Mouse (Mus musculus) adrenal gland, adult 2 months (tissue): ENCODE data around the gene Igfbp5. TPM values are rescaled to one million over a fixed set of nuclear protein-coding genes. Genes with fewer than 3 reads are reported as not detected.

Experiments used
- DNase-seq: peaks from one replicate; pipeline ENCODE4 v3.0.0; 2021
- polyA plus RNA-seq: library from polyadenylated mRNA; depleted of rRNA; stranded (reverse); fragments of >200 nt; gene quantifications from 2 replicates; pipeline ENCODE4 v1.2.3, GENCODE M21; 2012
- total RNA-seq, 2 experiments: library from RNA; stranded (reverse); gene quantifications; 2 replicates each; pipeline ENCODE4 v1.2.3; 2021

Gene Igfbp5
- total and polyA plus RNA-seq, 3 experiments, result 31.2 to 179 (median 87.4) TPM

DNA sequence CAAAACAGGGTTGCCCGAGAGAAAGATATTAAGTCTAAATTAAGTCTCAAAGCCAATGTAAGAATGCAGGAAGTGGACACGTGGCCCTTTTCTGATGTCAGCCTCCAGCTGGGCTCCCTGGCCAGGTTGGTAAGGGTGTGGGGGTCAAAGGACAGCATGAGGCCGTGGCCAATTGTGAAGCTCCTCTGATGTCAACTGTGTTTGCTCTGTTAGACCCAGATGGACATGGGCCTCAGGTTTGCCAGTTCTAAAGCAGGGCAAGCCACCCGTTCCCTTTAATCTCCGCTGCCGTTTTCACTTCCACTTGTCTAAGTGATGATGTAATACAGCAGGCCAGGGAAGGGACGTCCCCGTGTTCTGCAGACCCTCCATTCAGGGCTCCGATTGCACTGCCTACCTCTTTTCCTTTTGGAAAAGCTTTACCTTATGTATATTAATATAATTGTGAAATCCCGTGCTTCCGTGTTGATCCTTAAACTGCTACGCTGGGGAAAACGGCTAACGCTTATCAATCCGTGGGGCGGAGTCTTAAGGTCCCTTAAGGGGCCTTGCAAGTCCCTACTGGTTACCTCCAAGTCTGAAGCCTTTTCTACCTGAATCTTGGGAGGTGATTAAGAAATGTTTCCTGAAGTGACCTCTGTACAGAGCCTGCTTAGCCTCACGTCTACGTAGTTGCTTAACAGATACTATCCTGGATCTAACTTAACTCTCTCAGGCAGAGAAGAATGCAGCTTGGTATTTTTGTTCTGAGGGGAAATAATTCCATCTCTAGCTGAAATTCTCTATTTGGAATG, 31.8 kb downstream of the Igfbp5 start:
- no peak for DNase-seq

DNA sequence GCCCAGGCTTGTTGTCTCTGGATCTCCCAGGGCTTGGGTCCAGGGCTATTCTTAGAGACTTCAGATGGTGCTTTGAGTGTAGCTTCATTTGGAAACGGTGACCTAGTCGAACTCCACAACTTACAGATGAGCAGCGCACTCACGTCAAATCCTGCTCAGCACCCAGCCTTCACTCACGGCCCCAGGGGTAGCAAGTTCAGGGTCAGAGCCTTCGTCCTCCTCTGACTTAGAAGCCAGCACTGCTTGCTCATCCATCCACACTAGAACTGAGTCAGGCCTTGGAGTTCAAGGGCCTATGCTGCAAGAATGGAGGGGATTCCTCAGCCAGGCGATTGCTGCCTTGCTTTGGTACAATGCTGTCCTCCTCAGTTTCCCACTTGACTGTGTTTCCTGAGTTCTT, 34.9 kb downstream of the Igfbp5 start:
- DNase-seq, result peak; percentile 75

DNA sequence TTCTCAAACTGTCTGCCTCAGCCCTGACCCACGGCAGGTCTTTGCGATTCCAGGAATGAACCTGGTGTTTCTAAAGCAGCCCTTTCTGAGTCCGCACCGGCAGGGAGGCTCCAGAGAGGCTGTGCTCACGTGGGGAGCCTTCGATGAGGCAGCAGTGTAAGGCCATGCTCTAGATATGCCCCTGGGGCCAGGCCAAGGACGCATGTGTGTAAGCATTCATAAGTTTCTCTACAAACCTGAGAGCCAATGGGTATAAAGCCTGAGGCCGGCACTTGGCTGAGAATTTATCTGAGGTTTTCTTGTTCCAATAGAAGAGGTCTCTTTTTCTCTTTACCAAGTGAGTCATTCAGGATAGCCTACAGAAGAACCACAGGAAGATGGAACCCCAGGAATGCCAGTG, 35.3 kb downstream of the Igfbp5 start:
- peak; percentile 82 for DNase-seq

DNA sequence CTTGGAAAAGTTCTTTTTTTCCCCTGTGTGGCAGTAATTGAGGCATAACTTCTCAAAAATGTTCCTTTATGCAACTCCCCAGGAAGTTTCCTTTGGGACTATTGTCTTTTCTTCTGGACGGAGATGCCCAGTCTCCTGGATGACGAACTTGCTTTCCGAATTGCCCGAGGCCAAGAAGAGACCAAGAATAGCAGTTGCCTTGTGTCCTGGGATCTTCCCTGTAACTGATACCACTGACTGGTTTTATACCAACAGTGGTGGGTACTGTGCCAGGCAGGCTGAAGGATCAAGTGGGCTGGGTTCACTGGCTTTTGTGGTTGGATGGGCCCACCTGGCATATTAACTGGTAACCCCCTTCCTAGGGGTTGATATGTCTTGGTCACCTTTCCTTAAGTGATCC, 41.1 kb downstream of the Igfbp5 start:
- DNase-seq, result no peak

DNA sequence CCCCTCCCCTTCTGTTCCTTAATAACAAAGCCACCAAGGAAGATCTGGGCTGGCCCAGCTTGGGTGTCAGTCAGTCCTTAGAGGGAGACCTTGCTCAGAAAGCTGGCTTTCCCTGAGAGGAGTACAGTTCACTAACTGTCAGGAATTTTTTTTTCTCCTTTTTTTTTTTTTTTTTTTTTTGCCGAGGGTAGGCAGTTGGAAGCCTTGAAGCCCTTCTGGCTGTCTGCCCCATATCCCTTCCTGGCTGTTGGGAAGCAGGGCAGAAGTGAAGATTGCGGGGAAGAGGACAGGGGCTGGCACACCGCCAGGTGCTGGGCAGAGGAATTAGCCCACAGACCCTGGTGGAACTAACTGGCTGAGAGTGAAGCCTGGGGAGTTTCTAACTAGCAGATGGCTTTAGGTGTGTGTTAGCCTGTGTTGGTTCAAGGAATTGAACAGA, 42.0 kb downstream of the Igfbp5 start:
- DNase-seq, result no peak

DNA sequence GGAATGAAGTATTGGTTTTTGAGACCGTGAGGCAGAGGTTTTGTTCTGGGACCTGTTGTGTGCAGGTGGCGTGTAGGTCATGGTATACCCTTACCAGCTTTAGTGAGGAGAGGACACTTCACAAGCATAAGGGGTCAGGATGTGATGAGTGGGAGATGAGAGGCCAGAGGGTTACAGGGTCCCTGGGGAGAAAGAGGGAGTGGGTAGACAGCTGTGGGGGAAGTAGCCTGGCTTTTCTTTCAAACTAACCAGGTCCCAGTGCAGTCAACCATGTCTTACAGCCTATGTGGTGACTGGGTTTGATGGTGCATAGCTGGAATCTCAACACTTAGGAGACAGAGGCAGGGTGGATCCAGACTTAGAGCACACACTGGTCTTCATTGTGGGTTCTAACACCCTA, 44.2 kb downstream of the Igfbp5 start:
- DNase-seq, result no peak

DNA sequence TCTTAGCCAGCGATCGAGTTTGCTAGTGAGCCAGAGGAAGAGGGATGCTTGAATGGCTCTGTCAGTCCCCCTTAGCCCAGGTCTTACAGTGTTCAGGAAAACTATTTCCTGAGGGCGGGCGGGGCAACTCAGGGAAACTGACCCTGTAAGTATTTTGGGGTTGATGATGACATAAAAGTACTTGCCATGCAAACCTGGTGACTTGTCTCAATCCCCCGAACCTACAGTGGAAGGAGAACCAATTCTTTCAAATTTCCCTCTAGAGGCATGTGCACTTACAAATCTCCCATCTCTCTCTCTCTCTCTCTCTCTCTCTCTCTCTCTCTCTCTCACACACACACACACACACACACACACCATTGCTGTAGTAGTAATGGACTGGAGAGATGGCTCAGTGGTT, 45.8 kb downstream of the Igfbp5 start:
- DNase-seq, result no peak

DNA sequence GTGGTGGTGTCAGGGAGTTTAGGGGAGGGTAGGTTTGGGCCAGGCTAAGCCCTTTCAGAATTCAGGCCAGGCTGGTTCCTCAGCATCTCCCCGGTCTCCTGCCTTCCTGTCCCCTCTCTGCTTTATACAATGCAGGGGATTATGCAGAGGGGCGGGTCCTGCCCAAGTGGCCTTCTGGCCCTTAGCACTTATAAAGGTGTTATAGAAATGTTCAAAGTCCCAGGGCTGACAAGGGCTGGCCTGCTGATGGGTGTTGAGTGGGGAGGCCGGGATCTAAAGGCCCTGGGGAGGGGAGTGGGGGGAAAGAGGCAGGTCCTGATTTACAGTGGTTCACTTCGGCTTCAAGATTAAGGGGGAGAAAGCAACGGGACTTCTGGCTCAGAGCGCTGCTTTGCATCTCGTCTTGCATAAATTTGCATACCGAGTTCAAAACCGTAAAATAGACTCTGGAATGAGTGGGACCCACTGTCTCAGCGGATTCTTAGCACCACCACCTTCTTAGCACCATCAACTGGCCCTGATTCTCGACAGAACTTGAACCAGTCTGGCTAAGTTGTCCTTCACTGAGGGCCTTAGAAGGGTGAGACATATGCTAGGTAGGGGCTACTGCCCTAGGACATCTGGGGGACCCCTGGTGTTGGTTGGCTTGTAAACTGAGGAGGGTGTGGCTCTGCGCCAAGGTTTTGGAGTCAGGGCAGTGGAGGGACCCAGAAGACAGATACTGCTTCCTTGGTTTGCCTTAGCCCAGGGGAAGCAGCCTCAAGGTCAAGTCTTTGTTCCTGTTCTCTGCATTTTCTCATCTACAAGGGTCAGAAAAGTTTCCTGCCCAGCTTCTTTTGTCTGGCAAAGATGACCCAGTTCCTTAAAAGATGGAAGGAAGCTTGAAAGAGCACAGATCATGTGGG, 47.0 kb downstream of the Igfbp5 start:
- no peak for DNase-seq

DNA sequence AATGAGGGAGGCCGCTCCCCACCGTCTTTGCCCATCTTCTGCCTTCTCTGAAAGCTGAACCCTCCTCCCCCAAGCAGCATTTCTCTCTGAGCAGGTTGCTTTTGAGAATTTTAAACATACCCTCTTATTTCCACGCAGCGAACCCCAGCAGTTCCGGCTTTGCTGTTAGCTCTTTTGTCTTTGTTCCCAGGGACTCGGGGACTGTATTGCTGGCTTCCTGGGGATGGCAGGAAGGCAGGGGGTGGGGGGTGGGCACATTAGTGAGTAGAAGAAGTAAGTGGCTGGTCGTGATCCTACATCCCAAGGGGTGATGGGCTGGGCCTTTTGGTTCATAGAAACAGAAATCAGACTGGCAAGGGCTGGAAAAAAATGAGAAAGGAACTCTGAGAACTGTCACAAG, 47.8 kb downstream of the Igfbp5 start:
- DNase-seq, result no peak

DNA sequence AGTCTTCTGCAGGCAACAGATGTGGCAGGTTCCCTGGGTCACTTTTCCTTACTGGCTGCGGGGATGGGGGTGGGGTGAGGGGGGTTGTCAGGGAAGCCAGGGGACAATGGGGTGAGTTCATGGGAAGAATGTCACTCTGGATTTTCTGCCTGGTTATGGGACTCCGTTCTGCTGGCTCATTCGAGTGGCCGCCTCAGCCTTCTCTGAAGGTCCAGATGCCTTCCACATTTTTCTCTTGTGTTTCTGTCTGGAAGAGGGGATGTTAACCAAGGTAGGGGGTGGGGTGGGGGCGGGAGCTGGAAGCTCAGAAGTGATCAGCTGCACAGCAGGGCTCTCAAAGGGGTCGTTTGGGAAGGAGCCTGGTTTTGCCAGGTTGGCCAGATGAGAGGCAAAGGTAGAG, 48.2 kb downstream of the Igfbp5 start:
- DNase-seq, result no peak

DNA sequence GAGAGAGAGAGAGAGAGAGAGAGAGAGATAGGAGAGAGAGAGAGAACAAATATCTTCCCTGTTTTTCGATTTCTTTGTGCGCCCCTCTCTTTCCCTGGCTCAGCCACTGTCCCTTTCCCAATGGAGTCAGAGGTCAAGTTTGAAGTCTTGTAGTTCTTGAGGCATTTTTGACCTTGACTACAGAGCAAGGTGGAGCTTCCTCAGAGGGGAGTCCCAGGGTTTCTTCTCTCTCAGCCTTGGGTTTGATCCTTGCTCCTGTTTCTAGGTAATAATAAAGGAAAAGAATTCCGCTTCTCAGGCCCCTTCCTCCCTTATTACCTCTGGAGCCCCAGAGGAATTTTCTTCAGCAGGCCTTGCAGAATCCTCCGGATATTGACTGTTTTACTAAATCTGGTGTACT, 48.8 kb downstream of the Igfbp5 start:
- no peak for DNase-seq

DNA sequence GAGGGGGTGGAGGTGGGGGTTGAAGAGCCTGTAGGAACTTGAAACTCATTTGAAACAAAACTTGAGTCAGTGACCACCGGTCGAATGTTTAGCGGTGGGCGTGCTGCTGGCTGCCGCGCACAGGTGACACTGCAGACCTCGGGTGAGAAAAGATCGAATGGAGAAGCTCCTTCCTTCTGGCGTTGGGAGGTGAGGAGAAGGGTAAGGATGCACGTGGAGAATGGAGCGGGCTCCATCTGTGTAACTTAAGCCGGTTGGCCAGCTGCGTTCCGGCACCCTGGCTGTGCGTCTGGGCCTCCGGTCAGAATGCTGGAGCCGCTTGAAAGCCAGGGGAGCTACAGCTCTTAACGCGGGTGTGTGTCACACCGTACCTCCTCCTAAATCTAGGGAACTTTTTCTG, 49.4 kb downstream of the Igfbp5 start:
- no peak for DNase-seq

DNA sequence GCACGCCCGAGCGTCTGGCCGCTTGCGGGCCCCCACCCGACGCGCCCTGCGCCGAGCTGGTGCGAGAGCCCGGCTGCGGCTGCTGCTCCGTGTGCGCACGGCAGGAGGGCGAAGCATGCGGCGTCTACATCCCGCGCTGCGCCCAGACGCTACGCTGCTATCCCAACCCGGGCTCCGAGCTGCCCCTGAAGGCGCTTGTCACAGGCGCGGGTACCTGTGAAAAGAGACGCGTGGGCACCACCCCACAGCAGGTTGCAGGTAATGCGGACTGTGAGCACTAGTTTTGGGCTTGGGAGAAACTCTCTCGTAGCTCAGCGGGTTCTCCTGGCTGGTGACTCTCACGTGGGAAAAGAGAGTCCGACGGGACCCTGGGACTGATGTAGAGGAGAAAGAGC, 50.0 kb downstream of the Igfbp5 start:
- DNase-seq, result no peak

DNA sequence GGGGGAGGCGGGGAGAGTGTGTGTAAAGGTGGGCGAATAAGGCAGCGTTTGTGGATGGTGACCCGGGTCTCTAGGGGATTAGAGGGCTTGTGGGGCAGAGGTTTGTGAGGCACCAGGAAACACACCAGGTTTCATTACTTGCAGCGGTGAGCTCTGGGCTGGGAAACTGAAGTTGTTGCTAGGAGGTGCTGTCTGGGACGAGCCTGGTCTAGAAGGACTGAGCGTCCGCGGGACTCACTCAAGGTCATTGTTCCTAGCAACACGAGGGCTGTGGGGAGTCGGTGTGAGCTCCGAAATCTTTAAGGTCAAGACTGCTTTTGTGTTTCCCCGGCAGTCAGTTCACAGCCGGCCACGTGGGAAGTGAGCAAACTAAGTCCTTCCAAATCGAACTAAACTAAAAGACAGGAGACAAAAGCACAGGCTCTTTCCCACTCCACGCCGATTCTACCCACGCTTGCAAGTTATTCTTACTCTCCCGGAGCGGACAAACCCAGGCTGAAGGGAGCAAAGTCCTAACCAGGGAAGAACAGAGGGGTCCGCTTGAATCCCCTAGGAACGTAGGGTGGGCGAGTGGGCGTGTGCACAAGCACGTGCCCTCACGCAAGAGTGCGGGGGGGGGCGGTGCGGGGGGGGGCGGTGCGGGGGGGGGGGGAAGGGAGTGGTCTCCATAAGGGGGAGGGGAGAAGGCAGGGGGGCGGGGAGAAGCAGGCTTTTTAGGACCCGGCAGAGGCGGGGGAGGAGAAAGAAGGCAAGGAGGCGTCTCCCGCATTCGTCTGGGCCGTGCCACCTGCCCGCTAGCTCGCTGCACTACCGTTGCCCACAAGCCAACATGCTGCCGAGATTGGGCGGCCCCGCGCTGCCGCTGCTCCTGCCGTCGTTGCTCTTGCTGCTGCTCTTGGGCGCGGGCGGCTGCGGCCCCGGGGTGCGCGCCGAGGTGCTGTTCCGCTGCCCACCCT, 50.7 kb downstream of the Igfbp5 start, which contains the start of gene Igfbp2:
Gene Igfbp2, plus strand, starts transcription at position 753 of the 956 bp plus-strand sequence.
- peak; percentile 66 for DNase-seq

DNA sequence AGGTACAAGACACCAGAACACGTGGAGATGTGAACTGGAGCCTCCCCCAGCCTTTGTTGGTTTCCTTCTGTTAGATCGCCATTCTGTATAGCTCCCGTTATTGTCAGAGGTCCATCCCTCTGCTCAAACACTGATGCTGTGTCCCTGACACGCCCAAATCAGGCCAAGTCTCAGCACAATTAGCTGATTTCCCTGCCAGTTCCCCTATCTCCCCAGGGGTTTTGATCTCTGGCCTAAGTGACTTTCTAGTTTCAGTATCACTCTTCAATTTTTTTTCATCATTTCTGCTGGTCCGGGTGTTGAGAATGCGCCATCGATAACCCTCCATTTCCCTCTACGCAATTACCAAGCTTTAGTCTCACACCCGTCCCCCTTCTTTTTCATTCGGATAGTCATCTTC, 51.8 kb downstream of the Igfbp5 start:
- DNase-seq, result no peak

DNA sequence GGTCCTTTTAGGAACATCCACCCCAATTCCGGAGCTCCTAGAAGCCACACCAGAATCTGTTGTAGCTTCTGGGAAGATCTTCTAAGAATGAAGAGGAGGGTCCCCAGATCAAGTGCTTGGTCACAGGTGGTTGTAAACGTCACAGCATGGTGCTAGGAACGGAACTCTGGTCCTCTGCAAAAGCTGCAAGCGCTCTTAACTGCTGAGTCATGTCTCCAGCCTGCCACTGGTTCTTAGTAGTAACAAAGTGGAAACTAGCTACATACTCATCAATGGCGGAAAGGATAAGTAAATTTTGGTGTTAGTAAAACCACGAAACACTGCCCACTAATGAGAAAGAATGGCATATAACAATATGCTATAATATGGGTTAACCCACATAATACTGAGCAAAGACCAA, 54.7 kb downstream of the Igfbp5 start:
- no peak for DNase-seq

DNA sequence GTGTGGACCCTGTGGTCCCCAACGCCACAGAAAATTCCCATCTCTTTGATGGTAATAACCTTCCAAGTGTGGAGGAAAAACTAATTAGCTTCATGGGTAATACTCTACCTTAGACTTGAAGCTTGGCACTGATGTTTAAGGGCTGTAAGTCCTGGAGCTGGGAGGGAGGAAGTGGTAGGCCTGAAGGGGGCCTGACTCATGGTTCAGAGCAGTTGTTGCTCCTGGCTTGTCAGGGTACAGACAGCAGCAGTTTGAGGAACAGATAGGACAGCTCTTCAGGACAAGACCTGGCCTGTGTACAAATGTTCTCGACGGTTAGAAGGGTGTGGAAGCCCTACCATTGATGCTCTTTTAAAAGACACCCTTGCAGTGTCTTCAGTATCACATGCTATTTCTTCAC, 59.1 kb downstream of the Igfbp5 start:
- no peak for DNase-seq

DNA sequence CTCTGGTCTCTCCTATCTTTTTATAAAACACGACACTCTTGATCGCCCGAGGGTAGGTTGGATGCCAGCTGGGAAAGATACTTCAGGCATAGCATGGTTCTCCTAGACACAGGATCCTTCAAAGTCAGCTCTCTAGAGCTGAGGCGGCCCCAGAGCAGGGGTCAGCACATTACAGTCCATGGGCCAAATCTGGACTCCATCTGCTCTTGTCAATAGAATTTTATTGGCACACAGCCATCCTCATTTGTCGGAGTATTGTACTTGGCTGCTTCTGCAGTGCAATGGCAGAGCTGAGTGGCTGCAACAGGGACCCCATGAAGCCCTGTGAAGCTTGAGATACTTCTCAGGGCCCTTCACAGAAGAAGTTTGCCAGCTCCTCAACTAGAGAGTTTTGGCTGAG, 59.5 kb downstream of the Igfbp5 start:
- DNase-seq, result no peak

DNA sequence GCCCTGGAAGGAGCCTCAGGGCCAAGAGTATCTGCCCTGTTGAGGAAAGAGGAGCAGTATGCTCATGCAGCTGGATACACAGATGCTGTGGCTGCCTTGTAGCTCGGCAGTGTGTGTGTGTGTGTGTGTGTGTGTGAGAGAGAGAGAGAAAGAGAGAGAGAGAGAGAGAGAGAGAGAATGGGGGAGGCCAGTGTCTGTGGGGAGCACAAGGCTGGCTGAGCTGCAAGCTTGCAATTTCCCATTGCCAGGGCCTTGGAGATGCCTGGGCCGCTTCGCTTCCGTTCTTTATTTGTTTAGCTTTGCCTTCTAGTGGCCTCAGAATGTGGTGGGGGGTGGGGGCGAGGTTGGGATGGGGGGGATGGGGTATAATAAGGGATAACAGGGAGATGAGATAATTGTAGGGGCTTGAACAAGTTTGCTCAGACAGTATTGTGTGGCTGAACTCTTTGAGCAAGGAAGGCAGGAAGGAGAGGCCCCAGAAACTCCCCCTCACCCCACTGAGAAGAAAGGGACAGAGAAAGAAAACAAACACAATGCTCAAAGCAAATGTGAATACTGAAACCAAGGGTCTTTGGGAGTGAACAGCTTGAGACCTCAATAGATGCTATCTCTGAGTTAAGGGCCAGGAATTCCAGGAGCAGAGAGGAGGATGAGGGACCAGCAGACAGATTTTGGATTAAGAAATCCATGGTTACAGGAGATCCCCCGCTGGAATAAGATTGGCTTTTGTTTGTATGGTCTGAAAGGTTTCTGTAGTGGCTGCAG, 60.9 kb downstream of the Igfbp5 start:
- DNase-seq, result no peak

DNA sequence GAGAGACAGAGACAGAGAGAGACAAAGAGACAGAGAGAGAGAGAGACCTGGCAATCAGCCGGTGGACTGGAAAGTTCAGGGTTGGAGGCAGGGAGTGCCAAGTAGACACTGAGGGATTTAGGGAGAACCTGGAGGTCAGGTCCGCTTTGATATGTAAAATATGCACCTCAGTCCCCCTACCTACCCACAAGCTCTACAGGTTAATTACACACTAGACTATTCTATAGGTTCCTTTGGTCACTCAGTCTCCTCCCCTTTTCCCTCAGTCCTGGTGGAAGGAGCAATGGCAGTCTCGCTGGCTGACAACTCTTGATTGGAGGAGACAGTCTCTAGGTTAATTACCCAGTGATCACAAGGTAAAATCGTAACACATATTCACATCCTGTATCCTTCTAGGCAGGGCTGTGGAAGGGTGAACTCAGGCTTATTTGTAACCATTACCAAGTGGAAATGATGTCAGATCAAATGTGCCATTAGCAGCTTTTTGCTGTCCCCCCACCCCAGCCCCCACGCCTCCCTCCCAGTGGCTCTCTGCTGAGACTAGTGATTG, 61.5 kb downstream of the Igfbp5 start:
- DNase-seq, result no peak

DNA sequence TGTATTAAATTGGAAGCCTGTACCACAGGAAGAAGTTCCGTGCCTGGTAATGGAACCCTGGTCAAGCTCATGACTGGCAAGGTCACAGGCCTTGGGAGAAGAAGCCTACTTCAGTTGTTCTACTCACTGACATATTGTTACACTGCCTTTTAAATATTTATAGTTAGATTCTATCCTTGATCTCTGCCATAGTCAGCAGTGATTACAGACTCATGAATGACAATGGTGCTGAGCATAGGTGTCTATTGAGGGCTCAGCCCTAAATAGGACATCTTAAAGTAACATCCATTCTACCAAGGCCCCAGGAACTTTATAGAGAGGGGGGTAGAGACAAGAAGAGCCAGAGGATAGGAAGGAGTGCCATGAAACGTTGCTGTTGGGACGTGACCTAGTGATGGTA, 63.6 kb downstream of the Igfbp5 start:
- no peak for DNase-seq
